Mouse (Mus musculus): ENCODE measurements around the gene Htra1. TPM values are rescaled to one million over a fixed set of nuclear protein-coding genes. Genes with fewer than 3 reads are reported as not detected.

Htra1 gene
- polyA plus RNA-seq, 1 experiment from 2014 or later = 7.2 TPM

- no peaks in the 10 kb centered on the region for H3K4me1 ChIP-seq (ENCODE audit: control insufficient read depth, insufficient read depth, low read length)
- no peak for DNase-seq (ENCODE audit: low spot score)
Measured at GRCm38 (mm10) chr7:130965909-130966365, 30.0 kb downstream of the Htra1 start.

DNA sequence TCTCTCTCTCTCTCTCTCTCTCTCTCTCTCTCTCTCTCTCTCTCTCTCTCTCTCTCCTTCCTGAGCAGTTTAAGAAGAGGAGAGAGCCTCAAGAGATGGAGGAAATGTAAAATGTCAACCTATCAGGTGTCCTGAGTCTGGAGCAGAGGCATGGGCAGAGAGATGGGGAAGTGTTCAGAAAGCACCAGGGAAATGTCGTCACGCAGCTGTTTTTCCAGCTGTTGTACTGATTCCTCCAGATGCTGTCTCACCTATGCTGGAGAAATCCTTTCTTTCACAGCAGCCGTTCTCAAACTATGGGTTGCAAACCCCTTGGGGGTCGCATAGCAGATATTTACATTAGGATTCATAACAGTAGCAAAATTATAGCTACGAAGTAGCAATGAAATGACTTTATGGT, 30.5 kb downstream of the Htra1 start:
- 67% methylated on average over 5 of the region's 5 CpGs for WGBS
- Histone ChIP-seq H3K4me2 (ENCODE audit: low read depth) (no peak overlapping the region), H3K4me1 (ENCODE audit: control insufficient read depth, insufficient read depth, low read length) (no peaks in the 10 kb centered on the region), H3K27ac (ENCODE audit: low read depth, low read length) (no peak overlapping the region), H3K36me3 (ENCODE audit: control insufficient read depth, insufficient read depth, low read length) (no peaks in the 10 kb centered on the region), H3K4me3 (ENCODE audit: low read depth, low read length) (no peak overlapping the region), H3K27me3 (ENCODE audit: control insufficient read depth, insufficient read depth, low read length) (no peaks in the 10 kb centered on the region), H3K9me3 (ENCODE audit: control insufficient read depth, low read length) (no peaks in the 10 kb centered on the region), H3K9ac (ENCODE audit: low read length) (no peak overlapping the region)
- ATAC-seq (ENCODE audit: insufficient read depth, low FRiP score, low TSS enrichment) = no peak
- no peak for DNase-seq (ENCODE audit: low spot score)

More at GRCm38 (mm10) chr7:130965909-130966365, 30.0 kb downstream of the Htra1 start:
- ATAC-seq (ENCODE audit: insufficient read depth, low FRiP score, low TSS enrichment) = no peak
- no peaks in the 10 kb centered on the region for H3K9me3 ChIP-seq (ENCODE audit: control insufficient read depth, low read length)
- H3K36me3 ChIP-seq (ENCODE audit: control insufficient read depth, insufficient read depth, low read length) = no peaks in the 10 kb centered on the region
- no peaks in the 10 kb centered on the region for H3K27me3 ChIP-seq (ENCODE audit: control insufficient read depth, insufficient read depth, low read length)
- no peak overlapping the region for H3K4me2 ChIP-seq (ENCODE audit: low read depth)
- WGBS = 70% methylated on average over 4 of the region's 4 CpGs
- no peak overlapping the region for H3K4me3 ChIP-seq (ENCODE audit: low read depth, low read length)
- H3K9ac ChIP-seq (ENCODE audit: low read length) = no peak overlapping the region
- H3K27ac ChIP-seq (ENCODE audit: low read depth, low read length) = no peak overlapping the region

- no peaks in the 10 kb centered on the region for H3K36me3 ChIP-seq (ENCODE audit: control insufficient read depth, insufficient read depth, low read length)
- DNase-seq (ENCODE audit: low spot score) (no peak), ATAC-seq (ENCODE audit: insufficient read depth, low FRiP score, low TSS enrichment) (no peak)
- H3K4me2 ChIP-seq (ENCODE audit: low read depth) = no peak overlapping the region
- H3K27me3 ChIP-seq (ENCODE audit: control insufficient read depth, insufficient read depth, low read length) = no peaks in the 10 kb centered on the region
- no peak overlapping the region for H3K4me3 ChIP-seq (ENCODE audit: low read depth, low read length)
- no peaks in the 10 kb centered on the region for H3K4me1 ChIP-seq (ENCODE audit: control insufficient read depth, insufficient read depth, low read length)
- WGBS = 80% methylated on average over 6 of the region's 6 CpGs
- no peaks in the 10 kb centered on the region for H3K9me3 ChIP-seq (ENCODE audit: control insufficient read depth, low read length)
- no peak overlapping the region for H3K9ac ChIP-seq (ENCODE audit: low read length)
- no peak overlapping the region for H3K27ac ChIP-seq (ENCODE audit: low read depth, low read length)
Measured at GRCm38 (mm10) chr7:130966876-130967275, 31.0 kb downstream of the Htra1 start.

- 95% methylated on average over 6 of the region's 6 CpGs for WGBS
- H3K9ac ChIP-seq (ENCODE audit: low read length) = no peak overlapping the region
Measured at GRCm38 (mm10) chr7:130967901-130968300, 32.0 kb downstream of the Htra1 start.

GRCm38 (mm10) chr7:130968537-130968936, 32.6 kb downstream of the Htra1 start:
- Histone ChIP-seq H3K27ac (ENCODE audit: low read depth, low read length) (no peak overlapping the region), H3K4me2 (ENCODE audit: low read depth) (no peak overlapping the region), H3K9me3 (ENCODE audit: control insufficient read depth, low read length) (no peaks in the 10 kb centered on the region), H3K36me3 (ENCODE audit: control insufficient read depth, insufficient read depth, low read length) (no peaks in the 10 kb centered on the region), H3K27me3 (ENCODE audit: control insufficient read depth, insufficient read depth, low read length) (no peaks in the 10 kb centered on the region), H3K4me1 (ENCODE audit: control insufficient read depth, insufficient read depth, low read length) (no peaks in the 10 kb centered on the region), H3K9ac (ENCODE audit: low read length) (no peak overlapping the region), H3K4me3 (ENCODE audit: low read depth, low read length) (no peak overlapping the region)
- DNase-seq (ENCODE audit: low spot score) = no peak
- ATAC-seq (ENCODE audit: insufficient read depth, low FRiP score, low TSS enrichment) = no peak
- 64% methylated on average over 7 of the region's 7 CpGs for WGBS

More at GRCm38 (mm10) chr7:130967901-130968300, 32.0 kb downstream of the Htra1 start:
- no peaks in the 10 kb centered on the region for H3K36me3 ChIP-seq (ENCODE audit: control insufficient read depth, insufficient read depth, low read length)
- H3K27me3 ChIP-seq (ENCODE audit: control insufficient read depth, insufficient read depth, low read length) = no peaks in the 10 kb centered on the region
- H3K27ac ChIP-seq (ENCODE audit: low read depth, low read length) = no peak overlapping the region
- no peaks in the 10 kb centered on the region for H3K4me1 ChIP-seq (ENCODE audit: control insufficient read depth, insufficient read depth, low read length)
- H3K4me2 ChIP-seq (ENCODE audit: low read depth) = no peak overlapping the region
- no peak for DNase-seq (ENCODE audit: low spot score)
- no peak for ATAC-seq (ENCODE audit: insufficient read depth, low FRiP score, low TSS enrichment)
- H3K9me3 ChIP-seq (ENCODE audit: control insufficient read depth, low read length) = no peaks in the 10 kb centered on the region
- no peak overlapping the region for H3K4me3 ChIP-seq (ENCODE audit: low read depth, low read length)

GRCm38 (mm10) chr7:130969076-130969475, 33.2 kb downstream of the Htra1 start:
- Histone ChIP-seq H3K9ac (ENCODE audit: low read length) (no peak overlapping the region), H3K9me3 (ENCODE audit: control insufficient read depth, low read length) (no peaks in the 10 kb centered on the region), H3K36me3 (ENCODE audit: control insufficient read depth, insufficient read depth, low read length) (no peaks in the 10 kb centered on the region), H3K4me1 (ENCODE audit: control insufficient read depth, insufficient read depth, low read length) (no peaks in the 10 kb centered on the region), H3K27me3 (ENCODE audit: control insufficient read depth, insufficient read depth, low read length) (no peaks in the 10 kb centered on the region), H3K4me3 (ENCODE audit: low read depth, low read length) (no peak overlapping the region), H3K27ac (ENCODE audit: low read depth, low read length) (no peak overlapping the region), H3K4me2 (ENCODE audit: low read depth) (no peak overlapping the region)
- 89% methylated on average over 5 of the region's 5 CpGs for WGBS
- no peak for DNase-seq (ENCODE audit: low spot score)
- ATAC-seq (ENCODE audit: insufficient read depth, low FRiP score, low TSS enrichment) = no peak

- no peak for ATAC-seq (ENCODE audit: insufficient read depth, low FRiP score, low TSS enrichment)
- 60% methylated on average over 3 of the region's 3 CpGs for WGBS
Measured at GRCm38 (mm10) chr7:130969507-130969906, 33.6 kb downstream of the Htra1 start.

GRCm38 (mm10) chr7:130972767-130973166, 36.9 kb downstream of the Htra1 start:
- H3K4me2 ChIP-seq (ENCODE audit: low read depth) = no peak overlapping the region
- no peak overlapping the region for H3K4me3 ChIP-seq (ENCODE audit: low read depth, low read length)
- DNase-seq (ENCODE audit: low spot score) (no peak), ATAC-seq (ENCODE audit: insufficient read depth, low FRiP score, low TSS enrichment) (no peak)
- H3K9me3 ChIP-seq (ENCODE audit: control insufficient read depth, low read length) = no peaks in the 10 kb centered on the region
- H3K9ac ChIP-seq (ENCODE audit: low read length) = no peak overlapping the region
- 87% methylated on average over 9 of the region's 9 CpGs for WGBS
- no peaks in the 10 kb centered on the region for H3K36me3 ChIP-seq (ENCODE audit: control insufficient read depth, insufficient read depth, low read length)
- H3K27ac ChIP-seq (ENCODE audit: low read depth, low read length) = no peak overlapping the region
- no peaks in the 10 kb centered on the region for H3K27me3 ChIP-seq (ENCODE audit: control insufficient read depth, insufficient read depth, low read length)
- H3K4me1 ChIP-seq (ENCODE audit: control insufficient read depth, insufficient read depth, low read length) = no peaks in the 10 kb centered on the region

More at GRCm38 (mm10) chr7:130969507-130969906, 33.6 kb downstream of the Htra1 start:
- no peak for DNase-seq (ENCODE audit: low spot score)
- H3K27me3 ChIP-seq (ENCODE audit: control insufficient read depth, insufficient read depth, low read length) = no peaks in the 10 kb centered on the region
- no peaks in the 10 kb centered on the region for H3K9me3 ChIP-seq (ENCODE audit: control insufficient read depth, low read length)
- no peak overlapping the region for H3K27ac ChIP-seq (ENCODE audit: low read depth, low read length)
- no peak overlapping the region for H3K4me2 ChIP-seq (ENCODE audit: low read depth)
- H3K4me1 ChIP-seq (ENCODE audit: control insufficient read depth, insufficient read depth, low read length) = no peaks in the 10 kb centered on the region
- H3K9ac ChIP-seq (ENCODE audit: low read length) = no peak overlapping the region
- no peak overlapping the region for H3K4me3 ChIP-seq (ENCODE audit: low read depth, low read length)
- no peaks in the 10 kb centered on the region for H3K36me3 ChIP-seq (ENCODE audit: control insufficient read depth, insufficient read depth, low read length)

DNA sequence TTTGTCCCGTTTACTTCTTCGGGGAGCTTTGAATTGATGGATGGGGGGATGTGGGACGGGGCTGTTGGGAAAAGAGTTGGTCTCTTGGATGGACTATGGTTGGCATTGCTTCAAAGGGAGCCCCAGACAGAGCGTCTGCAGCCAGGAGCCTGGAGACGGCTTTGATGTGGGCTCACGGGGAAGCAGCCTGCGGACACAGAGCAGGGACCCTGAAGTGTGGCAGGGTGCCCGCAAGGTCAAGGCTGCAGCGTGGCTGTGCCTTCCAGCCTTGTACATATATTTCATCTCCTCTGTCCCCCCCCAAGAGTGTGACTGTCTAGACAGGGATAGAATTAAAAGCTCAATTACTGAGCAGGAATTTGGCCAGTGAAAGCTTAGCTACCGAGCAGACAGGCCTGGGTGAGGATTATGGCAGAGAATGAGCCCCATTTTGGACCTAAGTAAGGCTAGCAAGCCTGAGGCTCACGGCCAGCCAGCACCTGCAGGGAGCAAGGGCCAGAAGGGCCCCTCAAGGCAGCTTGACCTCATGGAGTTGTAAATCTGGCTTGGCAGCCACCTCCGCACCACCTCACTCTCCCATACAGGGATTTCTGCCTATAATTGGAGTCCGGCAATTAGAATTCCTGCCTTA, 40.5 kb downstream of the Htra1 start:
- no peak for DNase-seq (ENCODE audit: low spot score)
- no peak for ATAC-seq (ENCODE audit: insufficient read depth, low FRiP score, low TSS enrichment)

More for the DNA sequence above, 40.5 kb downstream of the Htra1 start:
- H3K27ac ChIP-seq (ENCODE audit: low read depth, low read length) = no peak overlapping the region
- 50% methylated on average over 13 of the region's 13 CpGs for WGBS
- no peak overlapping the region for H3K4me3 ChIP-seq (ENCODE audit: low read depth, low read length)
- no peak overlapping the region for H3K9ac ChIP-seq (ENCODE audit: low read length)
- H3K4me2 ChIP-seq (ENCODE audit: low read depth) = no peak overlapping the region
- no peaks in the 10 kb centered on the region for H3K4me1 ChIP-seq (ENCODE audit: control insufficient read depth, insufficient read depth, low read length)
- H3K9me3 ChIP-seq (ENCODE audit: control insufficient read depth, low read length) = no peaks in the 10 kb centered on the region
- no peaks in the 10 kb centered on the region for H3K36me3 ChIP-seq (ENCODE audit: control insufficient read depth, insufficient read depth, low read length)
- no peaks in the 10 kb centered on the region for H3K27me3 ChIP-seq (ENCODE audit: control insufficient read depth, insufficient read depth, low read length)

Data from neural tube, embryonic 11.5 days (tissue).